Mouse (Mus musculus) CH12.LX (cell line): ENCODE measurements around the gene Dlgap1.

ENCODE experiments used
- EP300 ChIP-seq: IDR thresholded peaks from 2 replicates; pipeline ENCODE4 v1.6.1; 2011; ENCODE audit warnings: low read length, improper control_type of control experiment
- MAZ ChIP-seq: IDR thresholded peaks from 2 replicates; pipeline ENCODE4 v1.6.1; 2012; ENCODE audit warnings: low read depth, mild to moderate bottlenecking, inconsistent platforms, low read length, improper control_type of control experiment, moderate library complexity
- MXI1 ChIP-seq: IDR thresholded peaks from 2 replicates; pipeline ENCODE4 v1.6.1; 2011; ENCODE audit warnings: mild to moderate bottlenecking, low read depth, low read length, improper control_type of control experiment
- POLR2A ChIP-seq: IDR thresholded peaks from 2 replicates; pipeline ENCODE4 v1.6.1; 2011; ENCODE audit warnings: low read depth, mild to moderate bottlenecking, improper control_type of control experiment, low read length

- TF ChIP-seq MXI1 (no peak), EP300 (no peak), POLR2A (no peak), MAZ (no peak)
Observed at GRCm38 (mm10) chr17:70521971-70522370, 553.1 kb downstream of the Dlgap1 start.
